In genomic region chr5:38152201-38153108, GRCm38 (mm10) we compare ENCODE assay signal across 14 mouse cellular contexts. TPM values are rescaled to one million over a fixed set of nuclear protein-coding genes. Genes with fewer than 3 reads are reported as not detected.
DNase-seq lines count a peak whose midpoint lies in the region; ATAC-seq lines count a peak whose summit lies in the region.
"Had no signal": no experiment of that assay in that cellular context is flagged by ENCODE, and none has a peak within 500 bp of the region (broad histone marks: within the 10 kb centered on the region; RNA-seq: fewer than 3 reads in every experiment).

No protein-coding gene starts in this region.

- H3K4me3 ChIP-seq in forebrain, embryonic 14.5 days (ENCODE audit: low read depth, low read length) = no peak overlapping the region
- H3K4me3 ChIP-seq in midbrain, embryonic 14.5 days (replicated peaks; ENCODE audit: low read depth, low read length) = 0 out of 2 replicates have a peak overlapping the region, but pooled peaks have one; percentile 1
- H3K4me3 ChIP-seq: embryonic facial prominence, embryonic 15.5 days; megakaryocyte, embryonic 14.5 days had no signal

- peak; percentile 35 for ATAC-seq in forebrain, embryonic 14.5 days
- ATAC-seq in midbrain, embryonic 14.5 days (ENCODE audit: low FRiP score, low TSS enrichment) = no peak

- peaks cover 96% of the 10 kb centered on the region for H3K36me3 ChIP-seq in forebrain, embryonic 14.5 days (ENCODE audit: control insufficient read depth, insufficient read depth, low read length)
- H3K36me3 ChIP-seq in midbrain, embryonic 14.5 days (ENCODE audit: control insufficient read depth, insufficient read depth, low read length) = peaks cover 99% of the 10 kb centered on the region

- DNase-seq in layer of hippocampus, adult 11-12 months (ENCODE audit: low spot score) = peak; percentile 4
- DNase-seq in layer of hippocampus, adult 9-11 months = no peak
- peak; percentile 51 for DNase-seq in cerebellum, adult 11 months
- peak; percentile 30 for DNase-seq in forebrain, embryonic 14.5 days (ENCODE audit: low spot score)
- DNase-seq in midbrain, embryonic 14.5 days = no peak
- DNase-seq in embryo, embryonic 10.5 days (ENCODE audit: low spot score) = no peak
- no peak for DNase-seq in retina, postnatal 1 day
- DNase-seq in spleen, postnatal 10 days (ENCODE audit: low spot score in 2 of 2) = no peak
- DNase-seq: adrenal gland, adult 2 months; kidney, postnatal 25 days; lung, adult 2 months had no signal

- no peaks in the 10 kb centered on the region for H3K9me3 ChIP-seq in forebrain, embryonic 14.5 days (replicated peaks; ENCODE audit: control insufficient read depth, low read length)
- H3K9me3 ChIP-seq in midbrain, embryonic 14.5 days (ENCODE audit: control insufficient read depth, low read length) = 0 out of 2 replicates have a peak, but pooled peaks cover 3% of the 10 kb centered on the region
- H3K9me3 ChIP-seq: embryonic facial prominence, embryonic 15.5 days had no signal

- WGBS in forebrain, embryonic 14.5 days = 82% methylated on average over 10 of the region's 10 CpGs
- 85% methylated on average over 9 of the region's 10 CpGs for WGBS in midbrain, embryonic 14.5 days

- H3K27me3 ChIP-seq in forebrain, embryonic 14.5 days (replicated peaks; ENCODE audit: control insufficient read depth, insufficient read depth, low read length) = no peaks in the 10 kb centered on the region
- H3K27me3 ChIP-seq in midbrain, embryonic 14.5 days (ENCODE audit: control insufficient read depth, insufficient read depth, low read length) = no peaks in the 10 kb centered on the region
- H3K27me3 ChIP-seq: embryonic facial prominence, embryonic 15.5 days had no signal

- no peak overlapping the region for H3K27ac ChIP-seq in forebrain, embryonic 14.5 days (ENCODE audit: low read depth, low read length)
- H3K27ac ChIP-seq in midbrain, embryonic 14.5 days (replicated peaks; ENCODE audit: low read depth, low read length) = no peak overlapping the region
- H3K27ac ChIP-seq: embryonic facial prominence, embryonic 15.5 days had no signal

- no peak overlapping the region; the same call in 1 of the 2 replicates for H3K9ac ChIP-seq in forebrain, embryonic 14.5 days (ENCODE audit: low read length)
- H3K9ac ChIP-seq in midbrain, embryonic 14.5 days (replicated peaks; ENCODE audit: low read length) = no peak overlapping the region
- H3K9ac ChIP-seq: embryonic facial prominence, embryonic 15.5 days had no signal

- H3K4me1 ChIP-seq in forebrain, embryonic 14.5 days (ENCODE audit: control insufficient read depth, insufficient read depth, low read length) = peaks cover 49% of the 10 kb centered on the region
- H3K4me1 ChIP-seq in midbrain, embryonic 14.5 days (ENCODE audit: control insufficient read depth, insufficient read depth, low read length) = peaks cover 72% of the 10 kb centered on the region

- peak overlapping the region; percentile 24 for H3K4me2 ChIP-seq in forebrain, embryonic 14.5 days (ENCODE audit: low read length)
- peak overlapping the region; percentile 18 for H3K4me2 ChIP-seq in midbrain, embryonic 14.5 days (ENCODE audit: low read length)
- H3K4me2 ChIP-seq: embryonic facial prominence, embryonic 15.5 days; heart, embryonic 11.5 days had no signal

RNA-seq across cellular contexts. Expression of gene Nsg1, which starts 7.3 kb away (rescaled TPM):
- polyA plus RNA-seq in forebrain, embryonic 14.5 days (2014; fragmentation: Nextera tagmentation; extraction: Ambion mirVana) = 351 and 354 TPM in 2 replicates
- polyA plus RNA-seq in midbrain, embryonic 14.5 days (2014; fragmentation: Nextera tagmentation; extraction: Ambion mirVana) = 280 and 671 TPM in 2 replicates

Comparison
In these comparisons a context has a peak if more than half of its experiments do, and no peak if none do; other contexts are left out.
1. DNase-seq: peak in layer of hippocampus, adult 11-12 months (single experiment), cerebellum, adult 11 months (single experiment) and forebrain, embryonic 14.5 days (single experiment); none in layer of hippocampus, adult 9-11 months (single experiment), midbrain, embryonic 14.5 days (single experiment), embryo, embryonic 10.5 days (single experiment), retina, postnatal 1 day (single experiment) and spleen, postnatal 10 days (0 of 2).